ENCODE assay signal across 8 mouse cellular contexts in genomic region chr5:31613852-31614286, GRCm38 (mm10). TPM values are rescaled to one million over a fixed set of nuclear protein-coding genes. Genes with fewer than 3 reads are reported as not detected.
A peak's percentile ranks its signal among the peaks of the same experiment; 100 is the strongest.
DNase-seq lines count a peak whose midpoint lies in the region; ATAC-seq lines count a peak whose summit lies in the region.

No protein-coding gene starts in this region.

- no peaks in the 10 kb centered on the region for H3K9me3 ChIP-seq in intestine, embryonic 16.5 days (ENCODE audit: control insufficient read depth, low read length)

- WGBS in intestine, embryonic 16.5 days: under 1% methylated on average over 37 of the region's 37 CpGs

- H3K9ac ChIP-seq in intestine, embryonic 16.5 days (ENCODE audit: low read depth, low read length): peak overlapping the region; percentile 90

- intact Hi-C loops in gastrocnemius, postnatal 36 days (cut with DNase I): loop anchor here (5.0 kb wide), 1 partner anchor 37 kb away; no protein-coding TSS in a partner anchor
- intact Hi-C loops in left cerebral cortex, postnatal 25 days (cut with DNase I): no loop called here

- peak overlapping the region; percentile 97 for H3K27ac ChIP-seq in intestine, embryonic 16.5 days (ENCODE audit: low read length)

- peaks cover 10% of the 10 kb centered on the region; the same call in 1 of the 2 replicates for H3K36me3 ChIP-seq in intestine, embryonic 16.5 days (ENCODE audit: control insufficient read depth, insufficient read depth, low read length)

- H3K4me2 ChIP-seq in intestine, embryonic 16.5 days (ENCODE audit: low read depth, low read length): peak overlapping the region; percentile 55

- peak overlapping the region; percentile 84 for H3K4me3 ChIP-seq in intestine, embryonic 16.5 days (ENCODE audit: low read length)

- ATAC-seq in intestine, embryonic 16.5 days: peak; percentile 95

- peak; percentile 83 for DNase-seq in adrenal gland, adult 8-10 months
- DNase-seq in embryo, embryonic 11.5 days (ENCODE audit: low read depth, low spot score): peak; percentile 72
- DNase-seq in gastrocnemius, postnatal 36 days: peak; percentile 71 to 84
- peak; percentile 82 to 85 for DNase-seq in left cerebral cortex, postnatal 25 days (ENCODE audit: low spot score in 2 of 2)
- DNase-seq in mesoderm, embryonic 11.5 days (ENCODE audit: low read depth, low spot score): peak; percentile 85
- DNase-seq in right cerebral cortex, postnatal 25 days: peak; percentile 85
- DNase-seq in urinary bladder, postnatal 36 days (ENCODE audit: low spot score in 2 of 2): peak; percentile 74 to 85

- H3K4me1 ChIP-seq in intestine, embryonic 16.5 days (ENCODE audit: control insufficient read depth, insufficient read depth, low read length): peaks cover 7% of the 10 kb centered on the region

- H3K27me3 ChIP-seq in intestine, embryonic 16.5 days (replicated peaks; ENCODE audit: control insufficient read depth, insufficient read depth, low read length): no peaks in the 10 kb centered on the region

RNA-seq across cellular contexts. Expression of gene Mrpl33, which starts 17.1 kb away (rescaled TPM):
- 100 to 1,000 TPM; 266 to 421 (median 323) TPM for total RNA-seq in adrenal gland, adult 8-10 months (2022)
- 100 to 1,000 TPM; 233 to 261 TPM for total RNA-seq in gastrocnemius, postnatal 36 days (2021)
- 277 and 288 TPM in 2 replicates for polyA plus RNA-seq in intestine, embryonic 16.5 days (2015; fragmentation: Nextera tagmentation; extraction: Ambion mirVana)
- 10 to 100 TPM; 92.9 to 96.0 TPM for total RNA-seq in left cerebral cortex, postnatal 25 days (2021)

Comparison
In these comparisons a context has a peak if more than half of its experiments do, and no peak if none do; other contexts are left out.
1. Peak in every context shown above with its lines: DNase-seq, ATAC-seq, H3K4me3 ChIP-seq and H3K27ac ChIP-seq.